Mouse (Mus musculus) neural tube, embryonic 13.5 days (tissue): ENCODE measurements around the gene Gmppb. TPM values are rescaled to one million over a fixed set of nuclear protein-coding genes. Genes with fewer than 3 reads are reported as not detected.

Experiments used
- ATAC-seq: fragments of 200-750 bp; cut with Nextera tagmentation; 2 replicates; pipeline ENCODE4 v1.8.0; 2017; ENCODE audit warnings: low read depth, mild to moderate bottlenecking, moderate TSS enrichment, moderate library complexity
- H3K27ac ChIP-seq: fragments of 300-500 bp; sonication (generic); replicated peaks from 2 replicates; pipeline ENCODE4 v1.5.1; 2015; ENCODE audit warnings: moderate library complexity, mild to moderate bottlenecking, inconsistent platforms
- H3K27me3 ChIP-seq: fragments of 300-500 bp; sonication (generic); 2 replicates; pipeline ENCODE4 v1.6.1; 2015; ENCODE audit warnings: mild to moderate bottlenecking, inconsistent platforms
- H3K36me3 ChIP-seq: fragments of 300-500 bp; sonication (generic); 2 replicates; pipeline ENCODE4 v1.6.1; 2015; ENCODE audit warnings: mild to moderate bottlenecking, inconsistent platforms
- H3K4me1 ChIP-seq: fragments of 300-500 bp; sonication (generic); replicated peaks from 2 replicates; pipeline ENCODE4 v1.6.1; 2015; ENCODE audit warnings: inconsistent platforms
- H3K4me2 ChIP-seq: fragments of 300-500 bp; sonication (generic); 2 replicates; pipeline ENCODE4 v1.6.1; 2015; ENCODE audit warnings: inconsistent platforms, mild to moderate bottlenecking, moderate library complexity
- H3K4me3 ChIP-seq: fragments of 300-500 bp; sonication (generic); 2 replicates; pipeline ENCODE4 v1.5.1; 2015; ENCODE audit warnings: mild to moderate bottlenecking, inconsistent platforms
- H3K9ac ChIP-seq: fragments of 300-500 bp; sonication (generic); 2 replicates; pipeline ENCODE4 v1.6.1; 2015; ENCODE audit warnings: moderate library complexity, mild to moderate bottlenecking, inconsistent platforms
- H3K9me3 ChIP-seq: fragments of 300-500 bp; sonication (generic); 2 replicates; pipeline ENCODE4 v1.6.1; 2016; ENCODE audit warnings: inconsistent platforms
- WGBS: fragments of 180-500 bp; shearing (Covaris S2); methylation state at CpG from one replicate; pipeline ENCODE4 v1.1.7; 2015; 5-methylcytosine and 5-hydroxymethylcytosine counted together
- microRNA-seq: library from miRNA; unstranded; fragments of <30 nt; microRNA quantifications from one replicate; pipeline ENCODE4, GENCODE M21; 2016
- polyA plus RNA-seq: library from polyadenylated mRNA; unstranded; fragments of >200 nt; fragmentation: Nextera tagmentation; extraction: Ambion mirVana; gene quantifications from 2 replicates; pipeline ENCODE4 v1.2.1, GENCODE M21; 2015

The Gmppb gene
- polyA plus RNA-seq, 1 experiment from 2014 or later: 21.9 TPM

- no peaks in the 10 kb centered on the region for H3K9me3 ChIP-seq
- H3K36me3 ChIP-seq: peaks cover 72% of the 10 kb centered on the region
- peaks cover 25% of the 10 kb centered on the region for H3K4me1 ChIP-seq
- no peak overlapping the region for H3K4me2 ChIP-seq
- H3K9ac ChIP-seq: no peak overlapping the region
- 95% methylated on average over 7 of the region's 7 CpGs for WGBS
- no peak overlapping the region for H3K4me3 ChIP-seq
- no peak for ATAC-seq
- no peak overlapping the region for H3K27ac ChIP-seq
- no peaks in the 10 kb centered on the region for H3K27me3 ChIP-seq
Measured at GRCm38 (mm10) chr9:108090611-108091120, 41.6 kb downstream of the Gmppb start.

- Histone ChIP-seq H3K4me3 (peak overlapping the region; percentile 77), H3K36me3 (peaks cover 52% of the 10 kb centered on the region), H3K9me3 (no peaks in the 10 kb centered on the region), H3K27me3 (no peaks in the 10 kb centered on the region), H3K4me1 (peaks cover 34% of the 10 kb centered on the region), H3K9ac (peak overlapping the region; percentile 87), H3K27ac (peak overlapping the region; percentile 80; the same call in 1 of the 2 replicates), H3K4me2 (peak overlapping the region; percentile 91)
- 74% methylated on average over 10 of the region's 10 CpGs for WGBS
- ATAC-seq: no peak
Measured at GRCm38 (mm10) chr9:108093586-108093985, 44.5 kb downstream of the Gmppb start.

- peak within 1 kb of the TSS; percentile 87 for H3K9ac ChIP-seq
- under 1% methylated on average over 52 of the region's 52 CpGs for WGBS
- peak within 1 kb of the TSS; percentile 80 for H3K27ac ChIP-seq
- no peaks in the 10 kb centered on the region for H3K9me3 ChIP-seq
- H3K27me3 ChIP-seq: no peaks in the 10 kb centered on the region
- H3K4me3 ChIP-seq: peak within 1 kb of the TSS; percentile 77
- ATAC-seq: peak; percentile 94
- H3K4me2 ChIP-seq: peak within 1 kb of the TSS; percentile 91
- H3K36me3 ChIP-seq: peaks cover 52% of the 10 kb centered on the region
- peaks cover 34% of the 10 kb centered on the region for H3K4me1 ChIP-seq
Measured at GRCm38 (mm10) chr9:108094184-108094941, 45.3 kb downstream of the Gmppb start, which contains the start of gene Apeh. Gene Apeh, minus strand, starts transcription at chr9:108094606.

- Histone ChIP-seq H3K4me3 (peak overlapping the region; percentile 77), H3K27ac (peak overlapping the region; percentile 80), H3K9me3 (no peaks in the 10 kb centered on the region), H3K4me2 (peak overlapping the region; percentile 91), H3K9ac (peak overlapping the region; percentile 87), H3K36me3 (peaks cover 52% of the 10 kb centered on the region), H3K4me1 (peaks cover 34% of the 10 kb centered on the region), H3K27me3 (no peaks in the 10 kb centered on the region)
- ATAC-seq: peak; percentile 55
- under 1% methylated on average over 16 of the region's 16 CpGs for WGBS
Measured at GRCm38 (mm10) chr9:108094998-108095411, 46.0 kb downstream of the Gmppb start.

- Histone ChIP-seq H3K4me1 (peaks cover 34% of the 10 kb centered on the region), H3K4me2 (peak overlapping the region; percentile 91), H3K27me3 (no peaks in the 10 kb centered on the region), H3K9ac (0 out of 2 replicates have a peak overlapping the region, but pooled peaks have one; percentile 87), H3K9me3 (no peaks in the 10 kb centered on the region), H3K4me3 (peak overlapping the region; percentile 77), H3K36me3 (peaks cover 47% of the 10 kb centered on the region), H3K27ac (no peak overlapping the region)
- ATAC-seq: no peak
- 8% methylated on average over 3 of the region's 3 CpGs for WGBS
Measured at GRCm38 (mm10) chr9:108095518-108095917, 46.5 kb downstream of the Gmppb start.

- Histone ChIP-seq H3K9ac (peak overlapping the region; percentile 26; the same call in 1 of the 2 replicates), H3K4me3 (no peak overlapping the region), H3K9me3 (no peaks in the 10 kb centered on the region), H3K27ac (no peak overlapping the region), H3K4me2 (no peak overlapping the region), H3K27me3 (no peaks in the 10 kb centered on the region), H3K36me3 (peaks cover 47% of the 10 kb centered on the region), H3K4me1 (peaks cover 34% of the 10 kb centered on the region)
- WGBS: 63% methylated on average over 10 of the region's 10 CpGs
- no peak for ATAC-seq
Measured at GRCm38 (mm10) chr9:108095949-108096712, 47.1 kb downstream of the Gmppb start.

GRCm38 (mm10) chr9:108099619-108100018, 50.6 kb downstream of the Gmppb start:
- 84% methylated on average over 8 of the region's 8 CpGs for WGBS
- peaks cover 21% of the 10 kb centered on the region for H3K4me1 ChIP-seq
- H3K9me3 ChIP-seq: no peaks in the 10 kb centered on the region
- H3K27ac ChIP-seq: no peak overlapping the region
- ATAC-seq: no peak
- H3K4me3 ChIP-seq: no peak overlapping the region
- no peak overlapping the region for H3K4me2 ChIP-seq
- H3K9ac ChIP-seq: no peak overlapping the region
- H3K36me3 ChIP-seq: peaks cover 62% of the 10 kb centered on the region
- H3K27me3 ChIP-seq: no peaks in the 10 kb centered on the region

Small RNA genes lying within 50 kb of the gene (microRNA-seq; reads per million reads assigned to microRNA genes)
- not detected for gene Mir7088

Other genes starting within 250 kb of the Gmppb start
- 103 and 114 TPM in 2 replicates for gene Rbm6, start 176.0 kb upstream of the Gmppb start, polyA plus RNA-seq
- 25.6 and 26.6 TPM in 2 replicates for gene Mon1a, start 161.1 kb upstream of the Gmppb start, polyA plus RNA-seq
- 2.9 and 3.4 TPM in 2 replicates for gene Mst1r, start 142.4 kb upstream of the Gmppb start, polyA plus RNA-seq
- not detected in 2 replicates for gene Actl11, start 120.8 kb upstream of the Gmppb start, polyA plus RNA-seq
- 11.4 and 12.8 TPM in 2 replicates for gene Camkv, start 113.6 kb upstream of the Gmppb start, polyA plus RNA-seq
- gene Traip, start 99.1 kb upstream of the Gmppb start, polyA plus RNA-seq: 6.7 and 8.7 TPM in 2 replicates
- 7.6 and 9.3 TPM in 2 replicates for gene Uba7, start 73.7 kb upstream of the Gmppb start, polyA plus RNA-seq
- 2.0 and 2.2 TPM in 2 replicates for gene Gm20661, start 66.2 kb upstream of the Gmppb start, polyA plus RNA-seq
- gene Inka1, start 63.4 kb upstream of the Gmppb start, polyA plus RNA-seq: 28.8 and 30.7 TPM in 2 replicates
- 2.6 and 3.4 TPM in 2 replicates for gene Cdhr4, start 56.7 kb upstream of the Gmppb start, polyA plus RNA-seq
- gene Gm20662, start 52.9 kb upstream of the Gmppb start, polyA plus RNA-seq: 1.4 TPM in 1 of 2 replicates, not detected in the other
- 94.1 and 94.9 TPM in 2 replicates for gene Ip6k1, start 46.7 kb upstream of the Gmppb start, polyA plus RNA-seq
- gene Amigo3, start 3.9 kb downstream of the Gmppb start, polyA plus RNA-seq: 2.8 and 3.0 TPM in 2 replicates
- gene Mst1, start 31.2 kb downstream of the Gmppb start, polyA plus RNA-seq: 0.18 TPM in 1 of 2 replicates, not detected in the other
- 43.8 and 44.0 TPM in 2 replicates for gene Rnf123, start 34.1 kb downstream of the Gmppb start, polyA plus RNA-seq
- gene Apeh, start 45.4 kb downstream of the Gmppb start, polyA plus RNA-seq: 48.6 and 64.1 TPM in 2 replicates
- 6.9 and 7.0 TPM in 2 replicates for gene Bsn, start 141.1 kb downstream of the Gmppb start, polyA plus RNA-seq
- gene Dag1, start 214.7 kb downstream of the Gmppb start, polyA plus RNA-seq: 57.2 and 57.6 TPM in 2 replicates
- gene Nicn1, start 241.2 kb downstream of the Gmppb start, polyA plus RNA-seq: 124 and 130 TPM in 2 replicates
- gene Amt, start 247.6 kb downstream of the Gmppb start, polyA plus RNA-seq: 29.1 and 30.6 TPM in 2 replicates